Comparison of ENCODE assay signal across 8 mouse cellular contexts in the genomic region with DNA sequence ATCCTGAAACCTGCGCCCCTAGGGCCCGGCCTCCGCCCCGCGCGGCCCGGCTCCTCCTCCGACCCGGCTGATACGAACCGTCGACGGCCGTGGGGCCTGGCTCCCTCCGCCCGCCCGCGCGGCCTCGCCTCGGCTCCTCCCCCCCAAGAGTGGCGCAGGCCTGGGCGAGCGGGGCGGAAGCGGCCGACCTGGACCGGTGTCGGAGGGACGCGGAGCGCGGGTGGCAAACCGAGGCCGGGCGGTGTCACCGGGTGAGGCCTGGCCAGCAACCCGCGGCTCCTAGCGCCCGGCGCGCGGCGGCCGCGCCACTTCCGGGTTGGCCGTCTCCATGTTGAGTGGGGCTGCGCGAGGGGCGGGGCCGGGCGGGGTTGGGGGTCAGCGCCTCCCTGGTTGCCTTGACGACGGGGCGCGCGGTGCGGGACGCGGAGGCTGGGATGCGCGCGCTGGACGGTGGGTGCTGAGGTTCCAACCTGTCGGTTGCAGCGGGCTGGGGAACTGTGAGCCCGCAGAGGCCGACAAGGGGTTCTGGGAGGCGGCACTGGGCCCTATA. TPM values are rescaled to one million over a fixed set of nuclear protein-coding genes. Genes with fewer than 3 reads are reported as not detected.
DNase-seq lines count a peak whose midpoint lies in the region; ATAC-seq and TF ChIP-seq lines count a peak whose summit lies in the region.

A gene (minus strand): TSS at position 333 of the 550 bp plus-strand sequence.

- DNase-seq in CD4-positive helper T cell, adult 2 months (ENCODE audit: low read depth, low spot score), result peak; percentile 91
- peak; percentile 95 for DNase-seq in brain, embryonic 14.5 days (ENCODE audit: low read depth)
- peak; percentile 81 for DNase-seq in kidney, postnatal 0 days (ENCODE audit: low spot score)
- DNase-seq in liver, adult 2 months (ENCODE audit: extremely low read depth, low read depth, low spot score), result peak; percentile 54
- DNase-seq in spleen, postnatal 36 days (ENCODE audit: low spot score in 2 of 2), result peak; percentile 76 to 79

- H3K27me3 ChIP-seq in heart, embryonic 12.5 days (replicated peaks), result no peaks in the 10 kb centered on the region
- H3K27me3 ChIP-seq in kidney, postnatal 0 days (ENCODE audit: insufficient read depth, low read length), result no peaks in the 10 kb centered on the region
- no peaks in the 10 kb centered on the region for H3K27me3 ChIP-seq in liver, adult 2 months (ENCODE audit: control insufficient read depth, insufficient read depth, low read length)

- H3K9me3 ChIP-seq in heart, embryonic 12.5 days (replicated peaks), result no peaks in the 10 kb centered on the region
- H3K9me3 ChIP-seq in kidney, postnatal 0 days (replicated peaks; ENCODE audit: low read length), result no peaks in the 10 kb centered on the region

- TF ChIP-seq CTCF in brain, embryonic 14.5 days (IDR thresholded peaks at IDR 0.05; ENCODE audit: borderline replicate concordance, extremely low read depth, insufficient read depth, insufficient read length), result no peak
- TF ChIP-seq CTCF in kidney, postnatal 0 days (IDR thresholded peaks at IDR 0.05; ENCODE audit: low read depth), result no peak
- TF ChIP-seq CTCF in liver, adult 2 months (IDR thresholded peaks at IDR 0.05; ENCODE audit: low read depth, low read length), result no peak

- no peaks in the 10 kb centered on the region for H3K79me2 ChIP-seq in liver, adult 2 months (ENCODE audit: control insufficient read depth, insufficient read depth, low read length)

- ATAC-seq in erythroblast, adult 5-6 weeks (replicated peaks; ENCODE audit: low FRiP score, poor library complexity, severe bottlenecking), result peak; percentile 94
- peak; percentile 97 for ATAC-seq in heart, embryonic 12.5 days (ENCODE audit: insufficient number of reproducible peaks, low FRiP score)
- peak; percentile 96 for ATAC-seq in kidney, postnatal 0 days (replicated peaks; ENCODE audit: low FRiP score, low read depth)
- peak; percentile 79 for ATAC-seq in monocyte, adult 5-6 weeks (replicated peaks; ENCODE audit: insufficient number of reproducible peaks, low FRiP score, low TSS enrichment, poor library complexity, severe bottlenecking)

- whole genome bisulfite sequencing in heart, embryonic 12.5 days, result under 1% methylated on average over 70 of the region's 72 CpGs
- WGBS in kidney, postnatal 0 days, result under 1% methylated on average over 72 of the region's 72 CpGs
- under 1% methylated on average over 68 of the region's 72 CpGs for WGBS in liver, adult 2 months

- peaks cover 8% of the 10 kb centered on the region; the same call in 1 of the 2 replicates for H3K4me1 ChIP-seq in heart, embryonic 12.5 days (replicated peaks)
- no peaks in the 10 kb centered on the region for H3K4me1 ChIP-seq in kidney, postnatal 0 days (replicated peaks; ENCODE audit: insufficient read depth, low read length)
- peaks cover 14% of the 10 kb centered on the region; the same call in 1 of the 2 replicates for H3K4me1 ChIP-seq in liver, adult 2 months (ENCODE audit: control insufficient read depth, insufficient read depth, low read length)

- H3K9ac ChIP-seq in heart, embryonic 12.5 days, result peak within 1 kb of the TSS; percentile 91
- H3K9ac ChIP-seq in kidney, postnatal 0 days (ENCODE audit: low read depth, low read length), result peak within 1 kb of the TSS; percentile 91
- H3K9ac ChIP-seq in liver, adult 2 months (ENCODE audit: low read depth, low read length), result peak within 1 kb of the TSS; percentile 99

- H3K27ac ChIP-seq in heart, embryonic 12.5 days (ENCODE audit: poor library complexity, severe bottlenecking), result peak within 1 kb of the TSS; percentile 83
- H3K27ac ChIP-seq in kidney, postnatal 0 days, result peak within 1 kb of the TSS; percentile 91
- peak within 1 kb of the TSS; percentile 97 for H3K27ac ChIP-seq in liver, adult 2 months (replicated peaks; ENCODE audit: insufficient read depth, low read depth, low read length)

- TF ChIP-seq POLR2A in brain, embryonic 14.5 days (IDR thresholded peaks at IDR 0.05; ENCODE audit: borderline replicate concordance, extremely low read depth, insufficient read depth, insufficient read length, poor library complexity, severe bottlenecking), result peak; percentile 99
- TF ChIP-seq POLR2A in liver, adult 2 months (IDR thresholded peaks at IDR 0.05; ENCODE audit: extremely low read depth, insufficient read depth, low read length), result peak; percentile 65

- H3K4me3 ChIP-seq in heart, embryonic 12.5 days, result peak within 1 kb of the TSS; percentile 90
- H3K4me3 ChIP-seq in kidney, postnatal 0 days (replicated peaks; ENCODE audit: low read depth, low read length), result peak within 1 kb of the TSS; percentile 82
- H3K4me3 ChIP-seq in liver, adult 2 months (ENCODE audit: insufficient read depth, low read depth, low read length), result peak within 1 kb of the TSS; percentile 97

- peak within 1 kb of the TSS; percentile 74 for H3K4me2 ChIP-seq in heart, embryonic 12.5 days
- H3K4me2 ChIP-seq in kidney, postnatal 0 days (ENCODE audit: low read length), result peak within 1 kb of the TSS; percentile 70

- H3K36me3 ChIP-seq in heart, embryonic 12.5 days, result no peaks in the 10 kb centered on the region
- H3K36me3 ChIP-seq in kidney, postnatal 0 days (ENCODE audit: insufficient read depth, low read length), result no peaks in the 10 kb centered on the region
- no peaks in the 10 kb centered on the region for H3K36me3 ChIP-seq in liver, adult 2 months (ENCODE audit: control insufficient read depth, insufficient read depth, low read length)

RNA-seq across cellular contexts. Expression of the gene that starts here (rescaled TPM):
- polyA plus RNA-seq in brain, embryonic 14.5 days (2012; rRNA removed), result 17.0 and 24.3 TPM in 2 replicates
- 1.3 and 1.9 TPM in 2 replicates for total RNA-seq in erythroblast, adult 5-6 weeks (2015; ENCODE audit: low replicate concordance)
- total RNA-seq in erythroblast, adult 5-6 weeks (2017; ENCODE audit: low replicate concordance), result 2.9 and 3.4 TPM in 2 replicates
- polyA plus RNA-seq in heart, embryonic 12.5 days (2016; fragmentation: Nextera tagmentation; extraction: Ambion mirVana), result 2.1 and 2.6 TPM in 2 replicates
- polyA plus RNA-seq in kidney, postnatal 0 days (2015; fragmentation: Nextera tagmentation; extraction: Ambion mirVana), result 6.5 and 7.2 TPM in 2 replicates
- total RNA-seq in liver, adult 2 months (2014; rRNA removed), result 7.7 and 9.5 TPM in 2 replicates
- 1.0 and 1.1 TPM in 2 replicates for polyA plus RNA-seq in liver, adult 2 months (2012; rRNA removed)
- total RNA-seq in monocyte, adult 5-6 weeks (2017), result 9.4 to 22.7 TPM (median 17.9 TPM) in 3 replicates

Comparison
In these comparisons a context has a peak if more than half of its experiments do, and no peak if none do; other contexts are left out.
1. Peak in every context shown above with its lines: DNase-seq, ATAC-seq, H3K4me3 ChIP-seq and H3K27ac ChIP-seq.